Mouse (Mus musculus): ENCODE results near the gene Muc20.

DNA sequence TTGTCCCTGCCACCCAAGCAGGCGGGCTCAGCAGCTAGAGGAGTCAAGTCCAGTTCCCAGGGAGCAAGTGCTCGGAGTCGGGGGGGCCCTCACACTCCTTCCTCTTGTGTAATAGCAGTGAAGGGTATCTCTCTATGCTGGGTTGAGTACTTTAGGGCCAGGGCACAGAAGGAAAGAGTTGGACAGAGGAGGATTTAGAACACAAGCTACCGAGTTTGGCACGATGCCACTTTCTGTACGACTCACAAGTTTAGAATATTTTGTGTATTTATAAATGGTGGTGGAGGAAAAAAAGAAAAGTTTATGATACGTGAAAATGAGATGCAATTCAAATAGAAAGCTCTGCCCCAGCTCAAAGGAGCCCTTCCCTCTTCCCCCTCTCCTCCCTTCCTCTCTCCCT lies 7.9 kb upstream of the Muc20 start:
- TF ChIP-seq CTCF (IDR thresholded peaks at IDR 0.05; ENCODE audit: control insufficient read depth, insufficient read depth, low read length) (no peak), POLR2A (IDR thresholded peaks at IDR 0.05; ENCODE audit: borderline replicate concordance, control insufficient read depth, low read depth, low read length) (no peak)

All from bone marrow, adult 2 months (tissue).